ENCODE assay signal across 19 mouse cellular contexts in the genomic region with DNA sequence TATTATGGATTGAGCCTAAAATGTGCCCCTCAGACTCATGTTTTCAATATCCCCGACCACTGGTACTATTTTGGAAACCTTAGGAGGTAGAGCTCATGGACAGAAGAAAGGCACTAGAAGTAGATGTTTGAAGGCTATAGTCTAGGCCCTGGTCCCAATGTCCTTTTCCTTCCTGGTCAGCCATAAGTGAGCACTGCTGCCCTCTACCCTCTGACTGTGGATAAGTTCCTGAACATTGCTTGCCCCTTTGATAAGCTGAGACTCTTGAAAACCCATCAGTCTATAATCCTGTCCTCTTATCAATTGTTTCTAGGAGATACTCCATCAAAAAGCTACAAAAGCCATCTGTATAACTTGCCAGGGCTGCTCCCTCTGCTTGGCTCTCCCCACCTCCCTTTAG.
DNase-seq lines count a peak whose midpoint lies in the region; ATAC-seq and TF ChIP-seq lines count a peak whose summit lies in the region.
"Had no signal": no experiment of that assay in that cellular context is flagged by ENCODE, and none has a peak within 500 bp of the region (broad histone marks: within the 10 kb centered on the region; RNA-seq: fewer than 3 reads in every experiment).

No protein-coding gene starts in this region.

- TF ChIP-seq EP300 in liver, postnatal 0 days (IDR thresholded peaks at IDR 0.05; ENCODE audit: low read depth): no peak

- no peaks in the 10 kb centered on the region for H3K36me3 ChIP-seq in hindbrain, postnatal 0 days (ENCODE audit: insufficient read depth, low read length)
- no peaks in the 10 kb centered on the region for H3K36me3 ChIP-seq in hindbrain, embryonic 16.5 days (ENCODE audit: control insufficient read depth, insufficient read depth, low read length)
- no peaks in the 10 kb centered on the region for H3K36me3 ChIP-seq in liver, postnatal 0 days (replicated peaks; ENCODE audit: insufficient read depth, low read length)
- no peaks in the 10 kb centered on the region for H3K36me3 ChIP-seq in liver, embryonic 11.5 days (ENCODE audit: control insufficient read depth, insufficient read depth, low read length)
- H3K36me3 ChIP-seq: embryonic facial prominence, embryonic 10.5 days; hindbrain, embryonic 10.5 days had no signal

- ATAC-seq in hindbrain, postnatal 0 days: no peak
- ATAC-seq in hindbrain, embryonic 16.5 days: no peak
- no peak for ATAC-seq in liver, postnatal 0 days
- ATAC-seq in liver, embryonic 11.5 days (replicated peaks; ENCODE audit: low FRiP score): no peak
- ATAC-seq in granulocyte monocyte progenitor cell, adult 5-6 weeks (replicated peaks; ENCODE audit: poor library complexity, severe bottlenecking): no peak
- ATAC-seq: forebrain, postnatal 0 days; midbrain, embryonic 16.5 days had no signal

- H3K4me1 ChIP-seq in hindbrain, postnatal 0 days (ENCODE audit: insufficient read depth, low read length): no peaks in the 10 kb centered on the region
- no peaks in the 10 kb centered on the region for H3K4me1 ChIP-seq in hindbrain, embryonic 16.5 days (ENCODE audit: control insufficient read depth, insufficient read depth, low read depth, low read length)
- H3K4me1 ChIP-seq in liver, postnatal 0 days (ENCODE audit: insufficient read depth): no peaks in the 10 kb centered on the region
- H3K4me1 ChIP-seq in liver, embryonic 11.5 days (replicated peaks; ENCODE audit: control insufficient read depth, insufficient read depth, low read length): no peaks in the 10 kb centered on the region
- no peaks in the 10 kb centered on the region for H3K4me1 ChIP-seq in embryonic fibroblast, embryonic 13.5 days (ENCODE audit: control insufficient read depth, insufficient read depth, low read length)
- H3K4me1 ChIP-seq: embryonic facial prominence, embryonic 10.5 days; hindbrain, embryonic 10.5 days; megakaryocyte, embryonic 14.5 days had no signal

- TF ChIP-seq CTCF in hindbrain, postnatal 0 days (IDR thresholded peaks at IDR 0.05; ENCODE audit: low read depth): peak; percentile 21; the same call in 1 of the 2 replicates
- TF ChIP-seq CTCF in liver, postnatal 0 days (IDR thresholded peaks at IDR 0.05; ENCODE audit: low read depth): peak; percentile 50
- 0 out of 2 replicates have a peak, but pooled peaks have one; percentile 5 for TF ChIP-seq CTCF in embryonic fibroblast, embryonic 13.5 days (IDR thresholded peaks at IDR 0.05; ENCODE audit: borderline replicate concordance, insufficient read depth, low read length)

- no peak overlapping the region for H3K27ac ChIP-seq in hindbrain, postnatal 0 days
- H3K27ac ChIP-seq in hindbrain, embryonic 16.5 days (ENCODE audit: low read depth, low read length): no peak overlapping the region
- H3K27ac ChIP-seq in liver, postnatal 0 days (ENCODE audit: low read depth): no peak overlapping the region
- H3K27ac ChIP-seq in liver, embryonic 11.5 days (ENCODE audit: low read depth, low read length): no peak overlapping the region
- H3K27ac ChIP-seq in embryonic fibroblast, embryonic 13.5 days (ENCODE audit: insufficient read depth, low read length): no peak overlapping the region
- H3K27ac ChIP-seq: embryonic facial prominence, embryonic 10.5 days; hindbrain, embryonic 10.5 days; left cerebral cortex, adult 2 months had no signal

- no peaks in the 10 kb centered on the region for H3K9me3 ChIP-seq in hindbrain, postnatal 0 days (ENCODE audit: low read length)
- H3K9me3 ChIP-seq in hindbrain, embryonic 16.5 days (ENCODE audit: control insufficient read depth, low read length): no peaks in the 10 kb centered on the region
- no peaks in the 10 kb centered on the region for H3K9me3 ChIP-seq in liver, postnatal 0 days (ENCODE audit: low read length)
- no peaks in the 10 kb centered on the region for H3K9me3 ChIP-seq in liver, embryonic 11.5 days (ENCODE audit: control insufficient read depth, low read length)
- H3K9me3 ChIP-seq: embryonic facial prominence, embryonic 10.5 days; hindbrain, embryonic 10.5 days had no signal

- no peak for DNase-seq in hindbrain, postnatal 0 days (ENCODE audit: low spot score)
- no peak for DNase-seq in liver, postnatal 0 days
- no peak for DNase-seq in liver, embryonic 11.5 days (ENCODE audit: low spot score)
- DNase-seq in ES-CJ7 (ENCODE audit: low read depth, low spot score): peak; percentile 16
- DNase-seq: cerebellum, adult 11-12 months; forebrain, postnatal 0 days; gastrocnemius, postnatal 36 days; kidney, adult 18-20 months; kidney, postnatal 14 days; lung, postnatal 14 days; thymus, postnatal 14 days had no signal

- H3K27me3 ChIP-seq in hindbrain, postnatal 0 days (ENCODE audit: insufficient read depth, low read length): no peaks in the 10 kb centered on the region
- no peaks in the 10 kb centered on the region for H3K27me3 ChIP-seq in hindbrain, embryonic 16.5 days (replicated peaks; ENCODE audit: control insufficient read depth, insufficient read depth, low read length)
- no peaks in the 10 kb centered on the region for H3K27me3 ChIP-seq in liver, postnatal 0 days (ENCODE audit: insufficient read depth, low read length)
- no peaks in the 10 kb centered on the region for H3K27me3 ChIP-seq in liver, embryonic 11.5 days (replicated peaks; ENCODE audit: control insufficient read depth, insufficient read depth, low read length)
- H3K27me3 ChIP-seq: megakaryocyte, embryonic 14.5 days had no signal

- no peak overlapping the region for H3K9ac ChIP-seq in hindbrain, postnatal 0 days (replicated peaks; ENCODE audit: low read length)
- H3K9ac ChIP-seq in hindbrain, embryonic 16.5 days (ENCODE audit: low read depth, low read length): no peak overlapping the region
- no peak overlapping the region for H3K9ac ChIP-seq in liver, postnatal 0 days (replicated peaks)
- no peak overlapping the region for H3K9ac ChIP-seq in liver, embryonic 11.5 days (ENCODE audit: low read depth, low read length)
- H3K9ac ChIP-seq: forebrain, postnatal 0 days had no signal

- TF ChIP-seq POLR2A in embryonic fibroblast, embryonic 13.5 days (IDR thresholded peaks at IDR 0.05; ENCODE audit: low read depth, low read length): no peak

- H3K4me3 ChIP-seq in hindbrain, postnatal 0 days (ENCODE audit: low read length): no peak overlapping the region
- H3K4me3 ChIP-seq in hindbrain, embryonic 16.5 days (ENCODE audit: low read length): no peak overlapping the region
- H3K4me3 ChIP-seq in liver, postnatal 0 days (ENCODE audit: low read depth, low read length): no peak overlapping the region
- no peak overlapping the region for H3K4me3 ChIP-seq in liver, embryonic 11.5 days (ENCODE audit: low read depth, low read length)
- H3K4me3 ChIP-seq in embryonic fibroblast, embryonic 13.5 days (ENCODE audit: insufficient read depth, low read length): no peak overlapping the region
- H3K4me3 ChIP-seq: embryonic facial prominence, embryonic 10.5 days; hindbrain, embryonic 10.5 days; left cerebral cortex, adult 2 months; megakaryocyte, embryonic 14.5 days had no signal

- no peak overlapping the region for H3K4me2 ChIP-seq in hindbrain, postnatal 0 days (ENCODE audit: low read depth, low read length)
- no peak overlapping the region for H3K4me2 ChIP-seq in hindbrain, embryonic 16.5 days (ENCODE audit: low read length)
- no peak overlapping the region for H3K4me2 ChIP-seq in liver, postnatal 0 days (ENCODE audit: low read depth, low read length)
- H3K4me2 ChIP-seq in liver, embryonic 11.5 days: no peak overlapping the region

- WGBS in hindbrain, postnatal 0 days: 87% methylated on average over 1 of the region's 1 CpGs
- WGBS in hindbrain, embryonic 16.5 days: 85% methylated on average over 1 of the region's 1 CpGs
- 63% methylated on average over 1 of the region's 1 CpGs for WGBS in liver, postnatal 0 days (ENCODE audit: insufficient replicate concordance)
- 84% methylated on average over 1 of the region's 1 CpGs for WGBS in liver, embryonic 11.5 days
